Mouse (Mus musculus): ENCODE measurements at regions not wholly inside any gene's neighbourhood (a gene's known extent, or its start where the extent isn't known, plus 50 kb on each side); places are given as distances from the start of the nearest gene placed in this dataset.
"Not testable (repeated sequence)": the region's sequence is repeated elsewhere in the genome, so short reads cannot be mapped to it uniquely, and the experiment has no call there.

DNA sequence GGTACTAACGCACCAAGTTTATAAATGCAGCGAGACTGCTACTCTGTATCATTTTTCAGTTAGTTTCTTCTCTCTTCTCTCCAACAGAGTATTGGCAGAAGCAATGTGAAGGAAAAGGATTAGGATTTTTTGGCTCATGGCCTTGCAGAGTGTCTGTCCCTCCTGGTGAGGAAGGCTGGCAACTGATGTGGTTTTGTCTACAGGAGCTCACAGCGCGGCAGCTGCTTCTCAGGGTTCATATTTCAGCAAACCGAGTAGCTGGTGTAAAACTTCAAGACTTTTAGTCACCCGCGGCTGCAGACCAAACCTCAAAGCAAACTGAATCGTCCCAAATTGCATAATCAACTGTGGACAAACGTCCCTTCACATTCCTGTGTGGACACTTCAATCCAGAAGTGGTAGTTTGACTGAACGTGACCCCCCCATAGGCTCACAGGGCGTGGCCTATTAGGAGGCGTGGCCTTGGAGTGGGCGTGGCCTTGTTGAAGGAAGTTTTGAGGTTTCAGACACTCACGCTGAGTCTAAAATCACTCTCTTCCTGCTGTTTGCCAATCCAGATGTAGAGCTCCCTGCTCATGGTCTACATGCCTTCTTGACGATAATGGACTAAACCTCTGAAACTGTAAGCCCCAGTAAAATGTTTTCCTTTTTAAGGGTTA is 147.7 kb upstream of the Trpc7 start:
- no peak for DNase-seq

DNA sequence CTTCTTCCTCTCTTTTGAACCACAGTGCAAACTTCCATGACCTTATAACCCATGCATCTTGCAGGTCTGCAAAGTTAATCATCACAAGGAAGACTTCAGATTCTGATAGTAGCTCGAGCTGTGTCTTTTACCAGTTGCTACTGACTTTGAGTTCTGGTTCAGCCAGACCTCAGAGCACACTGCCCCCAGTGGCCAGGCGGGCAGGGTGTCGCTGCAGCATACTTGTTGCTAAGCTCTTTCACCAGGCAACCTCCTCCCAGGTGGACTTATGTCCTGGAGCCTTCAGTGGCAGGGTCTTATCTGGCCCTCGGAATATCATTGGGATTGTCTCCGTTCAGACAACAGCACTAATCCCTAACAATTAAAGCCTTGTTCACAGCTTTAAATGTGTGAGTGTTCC is 146.7 kb upstream of the Trpc7 start:
- no peak for DNase-seq

DNA sequence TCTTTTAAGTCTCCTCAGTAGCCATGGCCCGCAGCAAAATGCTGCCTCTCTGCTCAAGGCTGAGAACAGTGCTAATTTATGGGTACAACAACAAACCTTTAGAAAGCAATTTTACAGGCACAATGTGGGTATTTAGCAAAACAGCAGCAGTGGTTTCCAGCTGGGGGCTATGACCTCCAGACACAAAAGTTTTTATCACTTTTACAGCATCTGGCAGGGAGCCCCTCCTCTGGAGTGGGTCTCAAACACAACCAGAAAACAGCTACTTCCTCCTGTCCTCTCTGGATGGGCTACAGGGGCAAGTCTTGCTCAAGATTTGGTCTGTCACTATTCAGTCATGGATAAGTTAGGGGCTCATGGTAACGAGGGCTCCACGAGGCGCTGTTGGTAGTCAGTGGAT is 137.1 kb upstream of the Trpc7 start:
- DNase-seq = no peak

DNA sequence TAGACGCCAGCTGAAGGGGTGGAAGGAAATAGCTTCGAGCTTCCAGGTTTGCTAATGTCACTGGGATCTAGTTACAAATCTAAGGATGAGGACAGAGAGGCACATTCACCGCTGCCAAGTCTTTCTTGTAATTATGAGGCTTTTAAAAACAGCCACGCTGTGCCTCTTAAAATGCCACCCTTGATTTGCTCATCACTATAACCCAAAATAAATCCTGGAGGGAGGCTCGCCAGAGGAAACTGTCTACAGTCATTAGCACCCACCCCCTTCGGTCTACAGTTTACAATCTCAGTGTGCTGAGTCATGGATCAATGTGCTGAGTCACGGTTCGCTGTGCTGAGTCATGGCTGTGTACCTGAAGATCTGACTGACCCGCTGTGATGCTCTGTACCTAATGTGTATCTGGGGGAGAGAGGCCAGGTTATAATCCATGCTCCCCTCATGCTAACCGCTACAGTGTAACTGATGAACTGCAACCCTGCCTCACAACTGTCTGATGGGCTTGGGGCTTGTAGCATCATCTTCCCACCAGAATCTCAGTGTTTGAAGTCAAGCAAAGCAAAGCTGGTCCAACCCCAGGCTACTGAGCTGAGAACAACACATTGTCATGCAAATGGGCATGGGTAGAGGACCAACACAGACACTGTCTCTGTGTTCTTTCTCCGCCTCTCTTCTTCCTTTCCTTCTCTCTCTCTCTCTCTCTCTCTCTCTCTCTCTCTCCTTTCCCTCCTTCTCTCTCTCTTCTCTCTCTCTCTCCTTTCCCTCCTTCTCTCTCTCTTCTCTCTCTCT is 122.0 kb upstream of the Trpc7 start:
- no peak for DNase-seq

DNA sequence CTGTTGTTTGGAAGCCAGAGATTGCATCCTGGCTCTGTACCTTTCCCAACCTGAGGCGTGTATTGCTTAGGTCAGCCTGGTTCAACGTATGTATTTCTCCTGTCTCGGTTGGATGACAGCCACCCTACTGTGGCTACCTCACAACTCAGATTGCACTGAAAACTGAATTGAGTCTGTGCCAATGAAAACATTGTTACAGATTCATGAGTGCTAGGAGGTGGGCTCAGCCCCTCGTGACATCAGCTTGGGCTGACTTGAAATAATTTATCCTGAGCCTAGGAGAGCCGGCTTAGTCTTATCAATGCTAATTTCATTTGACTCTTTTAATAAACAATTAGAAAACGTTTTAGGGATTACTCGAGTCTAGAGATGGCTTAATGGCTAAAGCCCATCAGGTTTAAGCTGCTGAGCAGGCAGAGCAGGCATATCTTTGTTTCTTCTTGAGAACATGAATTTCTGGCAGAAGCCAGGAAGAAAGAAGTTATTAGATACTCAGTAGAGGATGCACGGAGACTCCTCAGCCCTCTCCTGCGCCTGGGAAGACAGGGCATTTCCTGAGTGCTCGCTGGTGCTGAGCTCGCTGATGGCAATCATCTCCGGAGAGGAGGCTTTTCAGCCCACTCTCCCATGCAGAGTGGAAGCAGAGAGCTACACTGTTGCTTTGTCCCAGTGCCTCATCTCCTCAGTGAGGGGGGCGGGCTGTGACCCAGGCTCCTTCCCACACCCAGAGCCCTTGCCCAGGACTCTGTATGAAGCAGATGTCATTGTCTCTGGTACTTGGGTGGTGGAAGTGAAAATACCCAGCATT is 120.9 kb upstream of the Trpc7 start:
- no peak for DNase-seq

DNA sequence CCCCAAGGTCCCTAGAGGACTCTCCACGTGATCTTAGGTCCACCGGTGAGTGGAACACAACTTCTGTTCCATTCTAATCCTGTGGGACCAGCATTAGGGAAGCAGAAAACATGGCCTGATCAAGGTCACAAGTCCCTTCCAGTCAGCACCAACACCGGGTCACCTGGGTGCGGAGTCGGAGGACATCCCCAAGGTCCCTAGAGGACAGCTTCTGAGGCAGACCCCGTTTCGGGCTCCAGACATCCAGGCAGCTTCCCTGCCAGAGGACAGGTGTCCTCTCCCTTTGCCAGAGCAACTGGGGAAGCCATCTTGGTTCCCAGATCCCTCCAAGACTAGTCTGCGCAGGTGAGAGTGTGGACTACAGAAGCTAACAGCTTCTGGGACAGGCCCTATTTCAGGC is 111.4 kb upstream of the Trpc7 start:
- DNase-seq = not testable (repeated sequence)

DNA sequence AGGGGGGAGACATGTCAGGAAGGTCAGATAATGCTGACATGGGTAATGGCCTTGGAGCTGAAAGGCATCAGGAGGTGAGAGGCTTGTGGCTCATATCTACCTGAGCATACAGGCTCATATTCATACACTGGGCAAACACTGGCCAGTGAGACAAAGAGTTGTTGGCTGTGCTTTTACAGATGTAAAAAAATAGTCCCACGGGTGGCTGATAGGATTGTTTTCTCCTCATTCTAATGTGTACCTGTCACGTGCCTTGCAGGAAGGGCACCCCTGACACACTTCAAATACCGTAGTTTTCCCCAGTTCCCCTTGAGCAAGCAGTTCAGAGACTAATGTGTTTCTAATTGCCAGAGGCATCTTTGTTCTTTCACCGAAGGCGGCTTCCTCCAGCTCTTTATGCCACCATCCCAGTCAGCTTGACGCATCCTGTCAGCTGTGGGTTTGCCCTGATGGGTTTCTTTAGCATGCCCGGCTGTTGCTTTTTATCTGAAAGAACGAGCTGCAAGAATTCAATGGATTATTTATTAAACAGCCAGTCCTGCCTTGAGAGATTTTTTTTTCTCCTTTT is 107.9 kb upstream of the Trpc7 start:
- DNase-seq = no peak

DNA sequence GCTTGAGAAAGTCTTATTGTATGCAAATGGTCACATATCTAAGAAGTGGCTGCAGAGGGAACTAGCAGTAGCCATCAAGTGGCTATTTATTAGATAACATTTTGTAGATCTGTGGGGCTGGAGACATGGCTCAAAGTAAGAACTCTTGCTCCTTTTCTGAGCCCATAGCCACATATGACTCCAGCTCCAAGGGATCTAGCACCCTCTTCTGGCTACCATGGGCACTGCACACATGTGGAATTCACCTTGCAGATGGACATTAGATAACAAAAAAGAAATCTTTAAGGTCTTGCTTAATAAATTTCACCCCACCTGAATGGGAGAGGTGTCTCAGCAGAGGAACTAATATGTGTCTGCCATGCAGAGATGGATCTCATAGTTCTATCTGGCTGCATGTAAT is 96.2 kb upstream of the Trpc7 start:
- no peak for DNase-seq

DNA sequence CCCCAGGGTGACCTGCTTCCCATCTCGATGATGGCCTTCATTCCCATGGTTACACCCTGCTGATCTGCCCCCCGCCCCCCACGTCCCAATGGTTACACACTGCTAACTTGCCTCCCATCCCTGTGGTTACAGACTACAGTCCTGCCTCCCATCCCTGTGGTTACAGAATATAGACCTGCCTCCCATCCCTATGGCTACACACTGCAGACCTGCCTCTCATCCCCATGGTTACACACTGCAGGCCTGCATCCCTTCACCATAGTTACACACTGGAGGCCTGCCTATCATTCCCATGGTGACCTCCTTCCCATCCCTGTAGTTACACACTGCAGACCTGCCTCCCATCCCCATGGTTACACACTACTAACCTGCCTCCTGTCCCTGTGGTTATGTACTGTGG is 78.3 kb upstream of the Trpc7 start:
- no peak for DNase-seq

DNA sequence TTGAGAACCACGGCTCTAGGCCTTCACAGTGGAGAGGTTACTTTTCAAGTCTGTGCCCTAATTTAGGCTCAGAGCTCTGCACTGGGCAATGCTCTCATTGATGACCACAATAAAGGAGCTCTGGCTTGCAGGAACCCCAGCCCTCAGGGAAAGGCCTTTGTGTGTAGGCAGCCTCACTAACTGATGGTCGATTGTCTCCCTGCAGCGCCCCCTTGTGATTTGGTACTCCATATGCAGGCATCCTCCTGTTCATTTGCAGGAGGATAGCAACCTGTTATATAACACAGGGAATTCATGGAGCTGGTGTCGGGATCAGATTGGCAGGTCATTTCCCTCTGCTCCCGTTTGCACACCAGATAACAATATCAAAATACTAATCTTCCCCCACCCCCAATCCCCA is 59.6 kb upstream of the Trpc7 start:
- DNase-seq = no peak

DNA sequence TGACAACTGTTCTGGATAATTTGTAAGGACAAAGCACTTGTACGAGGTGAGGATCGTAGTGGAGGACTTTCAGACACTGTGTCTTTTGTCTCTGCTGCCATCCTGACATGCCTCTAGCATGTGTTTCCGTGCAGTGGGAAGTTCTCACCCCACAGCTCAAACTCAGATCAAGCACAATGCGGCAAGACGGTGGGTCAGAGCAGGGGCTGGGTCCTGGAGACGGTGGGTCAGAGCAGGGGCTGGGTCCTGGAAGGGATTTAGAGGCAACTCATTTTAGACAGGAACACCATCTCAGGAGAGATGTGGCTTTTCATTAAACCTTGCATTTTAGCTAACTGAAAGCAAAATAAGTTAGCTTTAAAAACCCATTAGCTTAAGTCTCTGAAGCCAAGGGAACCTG is 52.3 kb upstream of the Trpc7 start:
- no peak for DNase-seq

DNA sequence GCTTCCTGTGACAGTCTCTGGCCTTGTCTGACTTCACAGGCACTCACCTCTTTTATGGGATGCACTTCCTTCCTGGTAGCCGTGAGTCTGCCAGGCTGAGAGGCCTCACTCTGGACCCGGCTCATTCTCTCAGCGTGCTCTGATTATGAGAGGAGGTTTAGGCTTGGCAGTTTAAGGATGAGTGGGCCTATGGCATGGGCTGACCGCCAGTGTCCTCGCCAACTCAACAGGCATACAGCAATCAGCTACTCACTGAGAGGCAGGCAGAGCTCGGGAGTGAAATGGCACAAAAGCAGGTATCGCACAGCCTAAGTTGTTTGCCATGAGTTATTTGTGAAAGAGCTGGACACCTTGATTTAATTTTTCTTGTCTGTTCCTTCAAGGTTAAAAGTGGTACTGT is 51.5 kb upstream of the Trpc7 start:
- DNase-seq = no peak

All from cerebellum, adult 9-10 months (tissue).